Mouse (Mus musculus) adipocyte (in vitro differentiated cells): ENCODE data around the gene Gm4027.
"Not testable (repeated sequence)": the region's sequence is repeated elsewhere in the genome, so short reads cannot be mapped to it uniquely, and the experiment has no call there.

ENCODE experiments used
- DNase-seq: peaks from one replicate; pipeline ENCODE4 v3.0.0-alpha.2; 2016; ENCODE audit warnings: low spot score

The Gm4027 gene

DNA sequence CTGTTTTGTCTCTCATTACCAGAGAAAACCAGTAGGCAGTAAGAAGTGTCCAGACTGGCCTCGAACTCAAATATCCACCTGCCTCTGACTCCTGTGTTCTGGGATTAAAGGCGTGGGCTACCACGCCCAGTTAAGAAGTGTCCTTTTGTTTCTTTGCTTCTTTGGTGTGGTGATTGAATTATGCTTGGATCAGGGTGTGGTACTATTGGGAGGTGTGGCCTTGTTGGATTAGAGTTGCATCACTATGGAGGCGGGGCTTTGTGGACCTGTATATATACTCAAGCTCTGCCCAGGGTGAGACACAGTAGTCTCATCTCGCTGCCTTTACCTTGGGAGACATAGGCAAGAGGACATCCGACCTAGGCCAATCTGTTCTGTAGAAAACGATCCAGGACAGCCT lies at the start of gene Gm4027:
TSS of gene Gm4027 (plus strand) at position 301 of the 400 bp plus-strand sequence.
- not testable (repeated sequence) for DNase-seq

DNA sequence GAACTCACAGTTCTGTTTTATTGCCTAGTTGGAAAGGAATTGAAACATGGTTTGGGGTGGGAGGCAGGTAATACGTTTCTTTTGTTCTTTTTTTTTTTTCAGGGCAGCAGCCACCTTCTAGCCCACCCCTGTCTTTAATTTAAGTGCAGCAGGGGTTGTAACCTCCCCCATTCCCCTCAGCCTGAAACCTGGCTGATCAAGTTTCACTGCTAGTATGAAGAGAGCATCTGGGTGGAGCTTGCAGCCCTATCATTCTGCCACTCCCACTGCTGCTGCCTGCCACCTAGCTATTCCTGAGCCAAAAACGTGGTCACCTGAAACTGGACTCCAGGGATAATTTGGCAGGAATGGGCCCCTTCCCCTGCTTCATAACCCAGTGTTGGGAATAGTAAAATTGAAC lies 17.3 kb upstream of the Gm4027 start:
- DNase-seq: not testable (repeated sequence)

DNA sequence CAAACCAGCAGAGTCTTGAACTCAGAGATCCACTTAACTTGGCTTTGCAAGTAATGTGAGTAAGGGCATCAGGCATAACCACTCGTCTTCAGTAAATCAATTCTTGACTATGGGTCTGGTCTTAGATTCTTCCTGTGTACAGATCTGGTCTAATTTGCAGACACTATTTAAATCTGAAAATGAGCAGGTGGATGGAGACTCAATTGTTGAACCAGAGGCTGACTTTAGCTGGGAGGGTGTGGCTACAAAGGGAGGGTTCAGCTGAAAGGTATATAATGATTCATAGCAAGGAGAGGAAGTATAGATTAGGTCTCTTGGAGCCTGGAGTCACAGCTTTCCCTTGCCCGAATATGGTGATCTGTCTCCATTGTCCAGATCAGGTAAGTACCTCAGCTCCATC lies 16.3 kb upstream of the Gm4027 start, which contains the start of gene Oog1:
TSS of gene Oog1 (plus strand) at position 301 of the 400 bp plus-strand sequence.
- DNase-seq: not testable (repeated sequence)

DNA sequence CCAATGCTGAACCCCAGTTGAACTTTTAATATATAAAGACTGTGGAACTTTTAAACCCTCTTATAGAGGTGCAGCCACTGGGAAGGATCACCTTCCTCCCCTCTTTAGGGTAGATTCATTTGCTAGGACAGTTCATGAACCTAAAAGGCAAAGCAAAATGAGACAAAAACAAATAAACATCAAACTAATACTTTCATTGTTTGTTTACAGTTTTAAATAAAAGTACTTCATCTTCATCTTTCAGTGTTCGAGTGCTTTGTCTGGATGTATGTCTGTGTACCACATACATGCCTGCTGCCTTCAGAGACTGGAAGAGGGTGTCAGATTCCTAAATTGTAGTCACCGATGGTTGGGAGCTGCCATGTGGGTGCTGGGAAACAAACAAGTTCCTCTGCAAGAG lies 25.9 kb downstream of the Gm4027 start, which contains the start of gene Gm16381:
TSS of gene Gm16381 (minus strand) at position 101 of the 400 bp plus-strand sequence.
- DNase-seq: not testable (repeated sequence)

DNA sequence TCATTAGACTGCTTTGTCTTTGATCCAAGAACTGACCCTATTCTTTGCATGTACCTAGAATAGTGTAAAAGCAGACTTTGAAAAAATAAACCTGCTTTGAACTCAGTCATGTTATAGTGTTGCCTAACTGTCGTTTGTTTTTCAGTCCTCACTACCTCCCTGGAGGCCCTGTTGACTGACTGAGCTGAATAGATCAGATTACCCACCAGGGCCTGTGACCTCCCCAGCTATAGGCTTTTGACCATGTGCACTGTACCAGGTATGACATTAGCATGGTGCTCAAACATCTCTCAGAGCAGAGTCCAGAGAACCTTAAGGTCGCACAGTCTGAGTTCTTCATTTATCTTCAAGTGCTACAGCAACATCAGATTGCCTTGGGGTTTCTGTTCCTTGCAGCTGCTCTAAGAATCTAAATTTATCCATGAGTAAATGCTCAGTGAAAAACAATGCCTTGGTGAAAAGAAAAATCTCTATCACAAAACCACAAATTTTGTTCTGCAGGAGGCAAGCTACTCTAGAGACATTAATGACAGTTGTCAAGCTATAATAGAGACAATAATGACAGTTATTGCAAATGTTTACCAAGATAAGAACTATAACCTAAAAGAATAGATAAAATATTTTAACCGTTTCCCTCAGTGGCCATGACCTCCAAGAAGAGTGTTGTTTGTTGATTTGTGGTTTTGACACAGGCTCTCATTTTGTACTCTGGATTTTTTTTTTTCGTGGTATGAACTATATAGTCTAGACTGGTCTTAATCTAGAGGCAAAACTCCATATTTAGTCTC lies 34.4 kb downstream of the Gm4027 start:
- not testable (repeated sequence) for DNase-seq
